Mouse (Mus musculus) urinary bladder, postnatal 4 days (tissue): ENCODE measurements around the gene Omt2a.
"Not testable (repeated sequence)": the region's sequence is repeated elsewhere in the genome, so short reads cannot be mapped to it uniquely, and the experiment has no call there.

Experiments
- DNase-seq, 2 experiments: peaks; one replicate each; pipeline ENCODE4 v3.0.0; 2021 to 2022; ENCODE audit warnings: low spot score in 2 of 2

The Omt2a gene

GRCm38 (mm10) chr9:78314696-78315095, at the start of gene Omt2a:
Gene Omt2a (minus strand): TSS chr9:78314796.
- no peak for DNase-seq

GRCm38 (mm10) chr9:78363374-78363773, 48.8 kb upstream of the Omt2a start:
- no peak for DNase-seq

GRCm38 (mm10) chr9:78360484-78360872, 45.9 kb upstream of the Omt2a start:
- no peak for DNase-seq

GRCm38 (mm10) chr9:78359750-78360483, 45.3 kb upstream of the Omt2a start:
- no peak for DNase-seq

- DNase-seq = peak in 1 of 2 experiments; percentile 68
These were observed 43.5 kb upstream of the Omt2a start for GRCm38 (mm10) chr9:78358053-78358452.

GRCm38 (mm10) chr9:78355611-78356010, 41.0 kb upstream of the Omt2a start, which contains the start of gene Gsta2:
Gene Gsta2 (minus strand): TSS chr9:78355788.
- DNase-seq = no peak

- no peak for DNase-seq
These were observed 40.3 kb upstream of the Omt2a start for GRCm38 (mm10) chr9:78354665-78355578.

- DNase-seq = no peak
These were observed 37.1 kb upstream of the Omt2a start for GRCm38 (mm10) chr9:78351504-78352220.

GRCm38 (mm10) chr9:78350007-78350406, 35.4 kb upstream of the Omt2a start:
- DNase-seq = not testable (repeated sequence)

GRCm38 (mm10) chr9:78349141-78349540, 34.5 kb upstream of the Omt2a start:
- DNase-seq = not testable (repeated sequence)

GRCm38 (mm10) chr9:78348206-78349004, 33.8 kb upstream of the Omt2a start:
- not testable (repeated sequence) for DNase-seq

GRCm38 (mm10) chr9:78347004-78347403, 32.4 kb upstream of the Omt2a start:
- DNase-seq = no peak

GRCm38 (mm10) chr9:78345235-78345634, 30.6 kb upstream of the Omt2a start:
- DNase-seq = not testable (repeated sequence)

- DNase-seq = not testable (repeated sequence)
These were observed 28.5 kb upstream of the Omt2a start for GRCm38 (mm10) chr9:78343055-78343454.

- not testable (repeated sequence) for DNase-seq
These were observed 27.9 kb upstream of the Omt2a start for GRCm38 (mm10) chr9:78342494-78342893.

GRCm38 (mm10) chr9:78340324-78340723, 25.7 kb upstream of the Omt2a start:
- peak; percentile 22 to 63 for DNase-seq

- DNase-seq = not testable (repeated sequence)
These were observed 22.5 kb upstream of the Omt2a start for GRCm38 (mm10) chr9:78337050-78337449.

- DNase-seq = not testable (repeated sequence)
These were observed 12.7 kb upstream of the Omt2a start, which contains the start of gene Omt2b for GRCm38 (mm10) chr9:78327289-78327688. Gene Omt2b (plus strand): TSS chr9:78327589.

GRCm38 (mm10) chr9:78319499-78319898, 4.9 kb upstream of the Omt2a start:
- no peak for DNase-seq

GRCm38 (mm10) chr9:78308122-78308521, 6.5 kb downstream of the Omt2a start:
- not testable (repeated sequence) for DNase-seq

- DNase-seq = not testable (repeated sequence)
These were observed 15.5 kb downstream of the Omt2a start for GRCm38 (mm10) chr9:78299143-78299542.
